Mouse (Mus musculus): ENCODE results near the gene Arhgef3.

The Arhgef3 gene

GRCm38 (mm10) chr14:27270466-27270865 is 155.8 kb downstream of the Arhgef3 start:
- no peak for DNase-seq (ENCODE audit: low spot score)

GRCm38 (mm10) chr14:27271371-27272071 is 156.8 kb downstream of the Arhgef3 start:
- DNase-seq (ENCODE audit: low spot score): no peak

DNA sequence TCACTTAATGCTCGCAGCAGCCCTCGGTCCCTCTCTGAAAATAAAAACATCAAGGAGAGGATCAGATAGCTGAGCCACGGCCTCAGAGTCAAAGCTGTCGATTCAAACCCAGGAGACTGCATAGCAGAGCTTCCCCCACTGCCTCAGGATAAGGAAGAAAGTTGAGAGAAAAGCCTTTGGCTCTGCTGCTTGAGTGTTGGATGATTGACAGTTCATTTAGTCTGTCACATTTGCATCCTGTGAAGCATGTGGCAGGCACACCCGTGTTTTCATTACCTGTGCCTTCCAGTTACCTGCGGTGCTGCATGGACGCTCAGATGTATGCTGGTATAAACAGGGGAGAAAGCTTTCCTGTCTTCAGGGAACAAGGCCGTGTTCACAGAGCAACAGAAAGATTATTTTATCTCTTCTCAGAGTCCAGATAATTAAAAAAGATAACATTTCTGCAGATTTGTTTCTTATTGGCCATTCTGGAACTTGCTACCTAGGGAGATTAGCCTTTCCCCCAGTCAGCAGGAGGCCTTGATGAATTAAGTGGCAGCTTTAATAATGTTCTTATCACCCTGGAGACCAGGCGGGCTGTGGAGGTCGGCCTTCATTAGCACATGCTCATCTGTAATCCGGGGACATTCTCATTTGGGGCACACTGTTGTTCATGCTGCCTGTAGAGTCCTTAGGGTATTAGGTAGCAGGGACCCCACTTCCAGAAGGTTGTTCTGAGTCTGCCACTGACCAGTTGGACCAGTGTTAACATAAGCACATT is 157.6 kb downstream of the Arhgef3 start:
- no peak for DNase-seq (ENCODE audit: low spot score)

DNA sequence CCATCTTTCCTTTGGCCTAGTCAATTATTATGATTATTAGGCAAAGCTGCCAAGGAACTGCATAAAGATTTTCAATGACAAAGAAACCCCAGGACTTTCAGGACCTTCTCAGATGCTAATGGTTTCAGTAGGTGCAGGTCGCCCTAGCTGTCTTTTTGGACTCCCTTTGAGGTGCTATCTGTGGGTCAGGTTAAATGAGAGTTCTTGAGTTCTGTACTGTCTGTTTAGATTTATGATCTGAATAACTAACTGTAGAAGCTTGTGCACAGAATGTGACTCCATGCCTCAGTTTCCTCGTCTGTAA is 158.1 kb downstream of the Arhgef3 start:
- DNase-seq (ENCODE audit: low spot score): no peak

DNA sequence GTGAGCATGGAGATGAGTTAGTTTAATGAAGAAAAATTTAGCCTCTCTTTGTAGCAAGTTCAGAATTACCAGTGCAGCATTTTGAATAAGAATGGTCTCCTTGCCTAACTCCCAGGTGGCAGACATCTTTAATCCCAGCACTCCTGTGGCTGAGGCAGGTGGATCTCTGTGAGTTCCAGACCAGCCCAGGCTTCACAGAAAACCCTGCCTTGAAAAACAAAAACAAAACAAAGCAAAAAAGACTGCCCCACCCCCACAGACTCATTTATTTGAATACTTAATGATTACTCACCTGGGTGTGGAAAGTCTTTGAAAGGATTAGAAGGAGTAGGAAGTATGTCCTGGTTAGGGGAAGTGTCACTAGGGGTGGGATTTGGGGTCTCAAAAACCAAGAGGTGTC is 158.5 kb downstream of the Arhgef3 start:
- DNase-seq (ENCODE audit: low spot score): no peak

GRCm38 (mm10) chr14:27277259-27277658 is 162.6 kb downstream of the Arhgef3 start:
- no peak for DNase-seq (ENCODE audit: low spot score)

GRCm38 (mm10) chr14:27280201-27280890 is 165.6 kb downstream of the Arhgef3 start:
- DNase-seq (ENCODE audit: low spot score): no peak

GRCm38 (mm10) chr14:27283956-27284355 is 169.3 kb downstream of the Arhgef3 start:
- no peak for DNase-seq (ENCODE audit: low spot score)

DNA sequence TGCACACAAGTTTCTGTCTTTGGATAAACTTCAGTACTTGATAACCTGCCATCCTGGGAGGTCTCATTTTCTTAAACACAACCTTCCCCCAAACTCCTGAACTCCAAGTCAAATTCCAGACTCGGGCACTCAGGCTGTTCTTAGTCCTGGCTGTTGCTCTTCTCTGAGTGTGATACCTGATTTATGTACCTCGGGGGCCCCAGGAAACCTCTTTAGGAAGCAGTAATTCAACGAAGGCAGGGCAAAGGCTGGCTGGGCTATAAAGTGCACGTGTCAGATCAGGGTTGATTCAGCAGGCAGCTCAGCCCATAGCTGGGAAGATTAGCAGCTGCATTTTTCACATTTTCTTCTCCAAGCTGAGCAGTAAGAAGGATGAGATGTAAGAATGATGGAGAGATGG is 171.5 kb downstream of the Arhgef3 start:
- no peak for DNase-seq (ENCODE audit: low spot score)

GRCm38 (mm10) chr14:27289053-27289452 is 174.4 kb downstream of the Arhgef3 start:
- no peak for DNase-seq (ENCODE audit: low spot score)

DNA sequence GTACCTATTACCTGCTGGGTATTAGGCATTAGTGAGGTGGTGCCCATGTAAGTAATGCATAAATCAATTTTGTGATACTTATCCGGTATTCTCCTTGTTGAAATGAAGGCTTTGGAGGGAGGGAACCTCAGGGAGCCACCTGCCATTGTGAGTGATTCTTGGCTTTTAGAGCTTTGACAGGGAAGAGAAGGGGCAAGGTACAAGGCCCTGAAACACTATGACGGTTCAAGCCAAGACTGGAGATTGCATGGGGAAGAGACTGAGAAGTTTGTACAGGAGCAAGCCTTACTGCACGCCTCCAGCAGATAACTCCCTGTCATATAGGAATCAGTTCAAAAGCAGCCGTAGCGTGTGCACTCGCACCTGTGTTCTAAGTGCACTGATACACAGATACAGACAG is 177.4 kb downstream of the Arhgef3 start:
- no peak for DNase-seq (ENCODE audit: low spot score)

- no peak for DNase-seq (ENCODE audit: low spot score)
These were observed 181.1 kb downstream of the Arhgef3 start for GRCm38 (mm10) chr14:27295821-27296220.

DNA sequence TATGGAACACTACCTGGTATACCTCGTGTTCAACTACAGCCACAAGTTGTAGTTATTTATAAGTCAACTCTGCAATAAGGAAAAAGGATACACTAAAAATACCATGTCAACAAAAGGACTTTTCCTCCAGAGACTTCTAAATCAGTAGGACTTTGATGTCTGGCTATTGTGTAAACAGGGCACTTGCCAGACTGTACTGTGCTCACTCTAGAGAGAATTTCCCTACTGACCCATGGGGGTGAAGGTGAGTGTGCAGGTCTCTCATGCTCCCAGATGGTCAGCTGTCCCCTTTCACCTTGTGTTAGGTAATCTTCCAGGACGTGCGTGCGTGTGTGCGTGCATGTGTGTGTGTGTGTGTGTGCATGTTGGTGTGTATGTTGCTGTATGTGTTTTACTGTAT is 182.3 kb downstream of the Arhgef3 start:
- DNase-seq (ENCODE audit: low spot score): no peak

- DNase-seq (ENCODE audit: low spot score): no peak
These were observed 184.2 kb downstream of the Arhgef3 start for GRCm38 (mm10) chr14:27298875-27299274.

DNA sequence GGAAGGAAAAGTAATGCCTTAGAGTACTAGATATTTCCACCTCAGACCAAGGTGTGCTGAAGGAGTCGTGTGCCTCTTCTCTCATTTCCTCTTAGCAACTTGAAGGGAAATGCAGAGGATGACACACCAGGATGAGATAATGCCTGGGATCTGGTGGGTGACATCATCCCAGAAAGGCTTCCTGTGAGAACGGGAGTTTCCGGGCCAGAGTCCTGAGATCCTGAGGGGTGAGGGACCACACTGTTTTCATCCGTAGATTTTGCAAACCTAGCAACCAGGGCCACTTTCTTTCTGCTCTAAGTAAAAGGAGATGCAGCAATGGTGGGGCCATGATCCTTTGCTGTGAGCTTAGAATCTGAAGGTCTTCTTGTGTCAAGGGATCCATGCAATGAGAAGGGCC is 185.0 kb downstream of the Arhgef3 start:
- no peak for DNase-seq (ENCODE audit: low spot score)

- no peak for DNase-seq (ENCODE audit: low spot score)
These were observed 187.2 kb downstream of the Arhgef3 start for GRCm38 (mm10) chr14:27301768-27302499.

GRCm38 (mm10) chr14:27303294-27303693 is 188.6 kb downstream of the Arhgef3 start:
- no peak for DNase-seq (ENCODE audit: low spot score)

GRCm38 (mm10) chr14:27304408-27304807 is 189.7 kb downstream of the Arhgef3 start:
- no peak for DNase-seq (ENCODE audit: low spot score)

DNA sequence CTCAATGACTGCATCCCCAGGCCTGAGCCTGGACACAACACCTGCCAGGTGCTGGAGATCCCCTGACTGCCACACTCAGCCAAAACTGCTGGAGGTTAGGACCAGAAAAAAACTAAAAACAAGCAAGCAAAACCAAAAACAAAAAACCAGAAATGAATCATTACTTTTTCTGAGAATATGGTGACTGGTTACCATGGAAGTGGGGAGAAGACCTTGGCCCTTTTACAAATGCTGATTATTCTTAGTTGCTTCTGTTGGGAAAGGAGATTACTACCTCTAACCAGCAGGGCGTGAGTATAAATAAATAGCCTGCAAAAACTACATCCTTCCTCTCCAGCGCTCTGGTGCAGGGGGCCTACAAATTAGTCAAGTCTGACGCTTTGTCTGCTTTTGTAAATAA is 194.1 kb downstream of the Arhgef3 start:
- no peak for DNase-seq (ENCODE audit: low spot score)

- DNase-seq (ENCODE audit: low spot score): no peak
These were observed 196.0 kb downstream of the Arhgef3 start for GRCm38 (mm10) chr14:27310559-27311242.

DNA sequence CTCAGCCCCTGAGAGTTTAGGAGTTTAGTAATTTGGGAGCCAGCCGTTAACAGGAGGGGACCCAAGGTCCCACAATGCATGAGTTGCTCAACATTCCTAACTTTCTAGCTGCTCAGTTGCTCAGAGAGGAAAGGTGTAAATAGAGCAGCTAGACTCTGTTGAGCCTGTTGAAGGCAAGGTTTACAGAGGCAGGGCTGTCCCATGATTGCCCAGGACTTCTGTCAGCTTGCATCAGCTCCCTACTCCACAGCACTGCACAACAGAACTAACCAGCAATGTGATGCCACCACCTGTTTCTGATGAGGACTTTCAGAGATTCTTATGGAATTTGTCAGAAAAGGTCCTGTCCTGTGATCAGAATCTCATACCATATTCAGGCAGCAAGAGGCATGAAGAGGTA is 197.7 kb downstream of the Arhgef3 start:
- DNase-seq (ENCODE audit: low spot score): no peak

DNA sequence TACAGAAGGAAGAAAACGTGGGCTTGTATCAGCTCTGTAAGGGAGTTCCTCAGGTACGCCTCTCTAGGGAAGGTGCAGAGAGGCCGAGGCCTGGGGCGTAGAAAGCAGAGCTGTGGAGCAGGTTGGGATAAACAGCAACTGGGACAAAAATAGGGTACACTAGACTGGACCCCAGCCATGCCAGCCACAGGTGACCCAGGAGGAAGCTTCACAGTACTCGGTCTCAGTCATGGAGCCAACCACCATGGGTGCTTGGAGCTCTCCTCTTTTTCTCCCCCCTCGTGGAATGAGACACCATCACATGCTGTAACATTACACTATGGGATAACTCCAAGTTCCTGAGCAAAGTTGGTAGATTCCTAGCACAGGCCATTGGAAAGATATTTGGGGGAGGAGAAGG is 201.0 kb downstream of the Arhgef3 start:
- DNase-seq (ENCODE audit: low spot score): no peak

All from urinary bladder, postnatal 10 days (tissue).